Mouse (Mus musculus): ENCODE results near the gene Ihh. TPM values are rescaled to one million over a fixed set of nuclear protein-coding genes. Genes with fewer than 3 reads are reported as not detected.
A peak's percentile ranks its signal among the peaks of the same experiment; 100 is the strongest.

Ihh gene
- polyA plus RNA-seq (2015; fragmentation: Nextera tagmentation; extraction: Ambion mirVana), result 2.4 and 3.1 TPM in 2 replicates

DNA sequence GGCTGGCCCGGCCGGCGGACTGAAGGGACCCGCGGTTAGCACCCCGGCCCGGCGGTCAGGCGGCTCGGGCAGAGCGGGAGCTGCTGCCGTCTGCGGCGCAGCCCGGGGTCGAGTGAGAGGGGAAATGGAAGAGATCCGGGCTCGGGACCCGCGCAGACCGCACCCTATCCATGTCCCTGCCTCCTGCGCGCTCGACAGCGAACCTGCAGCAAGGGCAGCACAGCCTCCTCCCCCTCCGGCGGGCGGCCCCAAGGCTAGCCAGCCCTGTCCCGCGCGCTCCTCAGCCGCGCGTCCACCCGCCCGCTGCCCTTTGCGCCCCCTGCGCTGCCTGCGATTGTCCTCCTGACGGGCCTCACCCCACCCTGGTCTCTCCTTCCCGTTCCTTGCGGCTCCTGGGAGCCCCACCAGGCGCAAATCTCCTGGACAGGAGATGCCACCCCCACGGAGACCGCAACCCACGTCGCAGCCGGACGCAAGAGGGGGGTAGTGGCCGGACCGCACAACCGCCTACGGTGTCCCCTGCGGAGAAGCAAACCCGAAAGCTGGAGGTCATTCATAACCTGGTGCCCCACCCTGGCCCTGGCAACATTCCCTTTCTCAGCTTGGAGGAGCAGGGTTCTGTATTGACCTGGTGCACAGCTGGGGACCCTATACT is at the start of gene Ihh:
Ihh (minus strand) TSS at position 117 of the 655 bp plus-strand sequence.
- Histone ChIP-seq H3K9ac (peak within 1 kb of the TSS; percentile 37), H3K4me3 (replicated peaks) (peak within 1 kb of the TSS; percentile 53), H3K9me3 (replicated peaks) (no peaks in the 10 kb centered on the region), H3K27ac (replicated peaks) (peak within 1 kb of the TSS; percentile 29; the same call in 1 of the 2 replicates), H3K4me1 (replicated peaks) (peaks cover 8% of the 10 kb centered on the region), H3K27me3 (peaks cover 91% of the 10 kb centered on the region), H3K4me2 (peak within 1 kb of the TSS; percentile 48), H3K36me3 (replicated peaks) (no peaks in the 10 kb centered on the region)
- WGBS (ENCODE audit: insufficient replicate concordance), result 2% methylated on average over 55 of the region's 55 CpGs
- ATAC-seq (ENCODE audit: insufficient read depth), result peak; percentile 79

GRCm38 (mm10) chr1:75001183-75001582 is 49.7 kb upstream of the Ihh start:
- H3K4me3 ChIP-seq (replicated peaks), result no peak overlapping the region
- no peaks in the 10 kb centered on the region for H3K27me3 ChIP-seq
- H3K4me2 ChIP-seq, result no peak overlapping the region
- no peaks in the 10 kb centered on the region for H3K36me3 ChIP-seq (replicated peaks)
- H3K4me1 ChIP-seq (replicated peaks), result no peaks in the 10 kb centered on the region
- H3K9me3 ChIP-seq (replicated peaks), result no peaks in the 10 kb centered on the region
- H3K9ac ChIP-seq, result no peak overlapping the region
- no peak for ATAC-seq (ENCODE audit: insufficient read depth)
- no peak overlapping the region for H3K27ac ChIP-seq (replicated peaks)
- 58% methylated on average over 6 of the region's 6 CpGs for WGBS (ENCODE audit: insufficient replicate concordance)

- Histone ChIP-seq H3K9ac (no peak overlapping the region), H3K4me3 (replicated peaks) (no peak overlapping the region), H3K27me3 (no peaks in the 10 kb centered on the region), H3K9me3 (replicated peaks) (no peaks in the 10 kb centered on the region), H3K4me1 (replicated peaks) (no peaks in the 10 kb centered on the region), H3K36me3 (replicated peaks) (no peaks in the 10 kb centered on the region), H3K27ac (replicated peaks) (no peak overlapping the region), H3K4me2 (no peak overlapping the region)
- no peak for ATAC-seq (ENCODE audit: insufficient read depth)
- WGBS (ENCODE audit: insufficient replicate concordance), result 0% methylated on average over 1 of the region's 1 CpGs
Measured at GRCm38 (mm10) chr1:75000496-75000895, 49.0 kb upstream of the Ihh start.

DNA sequence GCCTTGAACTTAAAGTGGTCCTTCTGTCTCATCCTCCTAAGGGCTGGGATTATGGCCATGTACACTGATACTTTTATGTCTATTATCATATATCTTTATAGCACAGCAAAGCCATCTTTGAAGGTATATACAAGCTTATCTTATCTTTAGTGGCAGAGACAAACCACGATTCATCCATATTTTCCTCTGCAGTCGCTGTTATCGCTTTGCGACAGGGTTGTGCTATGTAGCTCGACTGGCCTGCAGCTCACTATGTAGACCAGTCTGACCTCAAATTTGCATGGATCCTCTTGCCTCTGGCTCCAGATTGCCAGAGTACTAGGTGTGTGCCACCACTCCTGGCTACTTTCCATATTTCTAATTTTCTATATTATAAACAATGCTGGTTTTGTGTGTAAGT is 47.7 kb upstream of the Ihh start:
- Histone ChIP-seq H3K36me3 (replicated peaks) (no peaks in the 10 kb centered on the region), H3K9ac (no peak overlapping the region), H3K4me1 (replicated peaks) (no peaks in the 10 kb centered on the region), H3K27me3 (no peaks in the 10 kb centered on the region), H3K9me3 (replicated peaks) (no peaks in the 10 kb centered on the region), H3K4me2 (no peak overlapping the region), H3K27ac (replicated peaks) (no peak overlapping the region), H3K4me3 (replicated peaks) (no peak overlapping the region)
- 21% methylated on average over 5 of the region's 5 CpGs for WGBS (ENCODE audit: insufficient replicate concordance)
- no peak for ATAC-seq (ENCODE audit: insufficient read depth)

DNA sequence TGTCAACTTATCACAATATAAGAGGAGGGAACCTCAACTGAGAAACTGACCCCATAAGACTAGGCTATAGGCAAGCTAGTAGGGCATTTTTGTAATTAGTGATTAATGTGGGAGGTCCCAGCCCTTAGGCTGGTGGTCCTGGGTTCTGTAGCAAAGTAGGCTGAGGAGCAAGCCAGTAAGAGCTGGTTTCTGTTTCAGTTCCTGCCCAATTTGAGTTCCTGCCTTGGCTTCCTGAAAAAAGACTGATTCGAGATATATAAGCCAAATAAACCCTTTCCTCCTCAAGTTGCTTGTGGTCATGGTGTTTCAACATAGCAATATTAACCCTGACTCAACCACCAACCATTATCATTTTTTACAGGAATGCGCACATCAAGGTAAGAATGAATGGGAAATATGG is 45.8 kb upstream of the Ihh start:
- WGBS (ENCODE audit: insufficient replicate concordance), result 41% methylated on average over 2 of the region's 2 CpGs
- H3K27me3 ChIP-seq, result no peaks in the 10 kb centered on the region
- no peak overlapping the region for H3K27ac ChIP-seq (replicated peaks)
- no peak overlapping the region for H3K4me3 ChIP-seq (replicated peaks)
- no peak overlapping the region for H3K9ac ChIP-seq
- no peaks in the 10 kb centered on the region for H3K36me3 ChIP-seq (replicated peaks)
- no peaks in the 10 kb centered on the region for H3K9me3 ChIP-seq (replicated peaks)
- no peak overlapping the region for H3K4me2 ChIP-seq
- no peaks in the 10 kb centered on the region for H3K4me1 ChIP-seq (replicated peaks)
- no peak for ATAC-seq (ENCODE audit: insufficient read depth)

- no peaks in the 10 kb centered on the region for H3K36me3 ChIP-seq (replicated peaks)
- H3K4me3 ChIP-seq (replicated peaks), result no peak overlapping the region
- H3K27ac ChIP-seq (replicated peaks), result no peak overlapping the region
- H3K27me3 ChIP-seq, result no peaks in the 10 kb centered on the region
- no peaks in the 10 kb centered on the region for H3K4me1 ChIP-seq (replicated peaks)
- WGBS (ENCODE audit: insufficient replicate concordance), result 66% methylated on average over 8 of the region's 8 CpGs
- no peak overlapping the region for H3K4me2 ChIP-seq
- H3K9me3 ChIP-seq (replicated peaks), result no peaks in the 10 kb centered on the region
- no peak for ATAC-seq (ENCODE audit: insufficient read depth)
- H3K9ac ChIP-seq, result no peak overlapping the region
Measured at GRCm38 (mm10) chr1:74977001-74977400, 25.5 kb upstream of the Ihh start.

DNA sequence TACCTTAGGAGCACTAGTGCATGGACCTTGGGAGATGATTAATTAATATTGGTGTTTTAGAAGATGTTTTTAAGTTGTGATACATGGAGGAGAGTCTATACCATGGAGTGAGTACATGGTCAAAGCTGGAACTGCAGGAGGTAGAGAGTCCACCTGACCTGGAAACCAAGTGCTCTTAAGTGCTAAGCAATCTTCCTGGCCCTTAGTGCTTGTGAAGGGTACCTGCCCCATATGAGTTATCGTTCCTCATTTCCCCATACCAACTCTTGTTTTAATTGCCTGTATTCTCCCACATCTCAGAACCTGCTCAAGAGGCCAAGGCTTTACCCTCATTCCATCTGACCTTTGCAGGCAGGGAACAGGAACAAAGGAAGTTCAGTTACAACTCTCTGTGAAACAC is 24.5 kb upstream of the Ihh start:
- Histone ChIP-seq H3K27me3 (no peaks in the 10 kb centered on the region), H3K9ac (no peak overlapping the region), H3K9me3 (replicated peaks) (no peaks in the 10 kb centered on the region), H3K4me2 (no peak overlapping the region), H3K36me3 (replicated peaks) (no peaks in the 10 kb centered on the region), H3K27ac (replicated peaks) (no peak overlapping the region), H3K4me1 (replicated peaks) (no peaks in the 10 kb centered on the region), H3K4me3 (replicated peaks) (no peak overlapping the region)
- no peak for ATAC-seq (ENCODE audit: insufficient read depth)
- 88% methylated on average over 1 of the region's 1 CpGs for WGBS (ENCODE audit: insufficient replicate concordance)

GRCm38 (mm10) chr1:74973590-74973989 is 22.1 kb upstream of the Ihh start:
- no peaks in the 10 kb centered on the region for H3K9me3 ChIP-seq (replicated peaks)
- no peaks in the 10 kb centered on the region for H3K27me3 ChIP-seq
- H3K27ac ChIP-seq (replicated peaks), result no peak overlapping the region
- 62% methylated on average over 6 of the region's 6 CpGs for WGBS (ENCODE audit: insufficient replicate concordance)
- no peak overlapping the region for H3K4me2 ChIP-seq
- no peaks in the 10 kb centered on the region; the same call in 1 of the 2 replicates for H3K4me1 ChIP-seq (replicated peaks)
- H3K9ac ChIP-seq, result no peak overlapping the region
- ATAC-seq (ENCODE audit: insufficient read depth), result no peak
- no peak overlapping the region for H3K4me3 ChIP-seq (replicated peaks)
- H3K36me3 ChIP-seq (replicated peaks), result no peaks in the 10 kb centered on the region

DNA sequence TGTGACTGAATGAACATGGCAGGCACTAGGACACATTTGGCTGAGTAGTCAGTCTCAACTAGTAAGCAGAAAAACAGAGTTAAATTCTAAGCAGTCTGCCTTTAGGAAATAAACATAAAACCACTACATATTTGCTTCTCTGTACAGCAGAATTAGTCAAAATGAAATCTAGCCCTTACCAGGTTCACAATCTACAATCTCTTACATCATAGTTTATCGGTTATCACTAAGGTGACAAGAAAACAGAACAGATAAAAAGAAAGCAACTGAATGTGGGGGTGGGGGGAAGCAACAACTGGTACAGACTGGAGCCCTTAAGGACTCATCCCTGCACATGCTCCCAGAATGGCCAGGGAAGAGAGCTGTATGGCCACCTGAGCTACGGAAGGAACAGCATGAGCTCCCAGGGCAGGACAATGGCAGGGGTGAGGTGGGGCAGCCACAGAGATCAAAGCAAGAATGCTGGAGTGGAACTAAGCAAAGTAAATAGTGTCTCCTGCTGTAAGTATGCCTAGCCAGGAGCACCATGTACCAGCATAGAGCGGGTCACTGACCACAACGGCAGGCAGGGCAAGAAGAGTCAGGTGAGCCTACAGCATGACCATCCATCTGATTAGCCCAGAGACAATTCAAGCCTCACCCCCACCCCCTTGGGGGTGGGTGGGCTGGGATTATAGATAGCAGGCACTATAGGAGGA is 20.0 kb upstream of the Ihh start:
- Histone ChIP-seq H3K27ac (replicated peaks) (peak overlapping the region; percentile 24; the same call in 1 of the 2 replicates), H3K4me3 (replicated peaks) (no peak overlapping the region), H3K9ac (no peak overlapping the region), H3K4me2 (no peak overlapping the region), H3K36me3 (replicated peaks) (no peaks in the 10 kb centered on the region), H3K4me1 (replicated peaks) (no peaks in the 10 kb centered on the region; the same call in 1 of the 2 replicates), H3K27me3 (no peaks in the 10 kb centered on the region), H3K9me3 (replicated peaks) (no peaks in the 10 kb centered on the region)
- peak; percentile 82 for ATAC-seq (ENCODE audit: insufficient read depth)
- WGBS (ENCODE audit: insufficient replicate concordance), result 50% methylated on average over 4 of the region's 4 CpGs

DNA sequence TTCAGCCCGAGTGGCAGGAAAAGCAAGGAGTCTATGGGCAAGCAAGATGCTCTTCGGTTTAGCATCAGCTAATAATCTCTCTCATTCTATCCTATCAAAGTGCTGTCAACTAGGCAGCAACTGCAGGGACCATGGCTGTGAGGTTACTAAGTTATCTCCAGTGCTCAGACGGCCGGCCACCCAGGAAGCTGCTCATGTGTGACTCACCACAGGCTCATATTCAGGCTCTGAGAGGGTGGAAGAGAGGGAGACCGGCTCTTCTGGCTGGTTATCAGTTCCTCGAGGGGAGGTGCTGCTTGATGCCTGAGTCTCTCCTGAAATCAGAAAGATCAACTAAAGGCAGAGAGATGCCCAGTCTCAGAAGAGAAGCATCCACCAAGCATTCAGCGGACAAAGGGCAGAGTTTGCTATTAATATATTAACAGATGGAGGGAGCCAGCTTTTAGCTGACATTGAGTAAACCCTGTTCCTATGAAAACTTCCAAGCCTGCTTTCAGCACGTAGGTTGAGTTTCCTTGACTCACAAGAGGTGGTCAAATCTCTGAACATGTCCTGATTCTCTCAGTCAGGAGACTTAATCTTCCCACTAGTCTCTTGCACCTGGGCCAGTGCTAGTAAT is 16.6 kb upstream of the Ihh start:
- no peaks in the 10 kb centered on the region for H3K9me3 ChIP-seq (replicated peaks)
- no peak overlapping the region for H3K9ac ChIP-seq
- no peaks in the 10 kb centered on the region for H3K27me3 ChIP-seq
- H3K27ac ChIP-seq (replicated peaks), result no peak overlapping the region
- ATAC-seq (ENCODE audit: insufficient read depth), result no peak
- H3K4me1 ChIP-seq (replicated peaks), result peaks cover 4% of the 10 kb centered on the region
- no peak overlapping the region for H3K4me3 ChIP-seq (replicated peaks)
- H3K4me2 ChIP-seq, result no peak overlapping the region
- H3K36me3 ChIP-seq (replicated peaks), result no peaks in the 10 kb centered on the region
- WGBS (ENCODE audit: insufficient replicate concordance), result 42% methylated on average over 8 of the region's 8 CpGs

DNA sequence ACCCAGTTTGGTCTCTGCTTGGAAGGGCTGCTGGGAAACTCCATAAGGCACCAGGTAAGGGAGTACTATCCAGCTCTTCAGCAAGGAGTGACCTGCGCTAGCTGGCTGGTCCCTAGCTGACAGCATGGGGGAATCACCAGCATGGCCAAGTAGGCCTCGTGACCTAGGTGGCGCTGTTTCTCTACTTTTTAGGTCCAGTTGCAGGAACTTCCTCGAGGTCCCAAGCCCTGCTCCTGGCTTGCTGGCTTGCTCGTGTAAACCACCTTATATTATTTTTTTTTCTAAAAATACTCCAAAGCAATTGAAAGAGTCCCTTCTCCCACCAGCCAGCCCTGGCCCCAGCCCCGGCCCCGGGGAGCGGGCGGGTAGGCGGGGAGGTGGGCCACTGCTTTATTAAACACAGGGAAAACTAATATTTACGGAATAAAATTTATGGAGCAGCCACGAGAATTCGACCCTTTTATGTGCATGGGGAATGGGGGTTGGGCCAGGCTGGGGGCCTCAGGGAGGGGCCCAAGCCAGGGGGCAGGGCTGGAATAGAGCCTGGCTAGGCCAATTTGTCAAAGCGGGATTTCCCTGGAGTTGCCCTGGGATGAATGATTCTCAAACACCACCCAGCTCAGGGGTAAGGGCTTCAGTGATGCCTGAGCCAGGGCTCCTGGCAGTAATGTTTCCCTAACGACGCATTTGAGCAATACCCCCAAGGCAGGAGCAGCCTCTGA is 13.2 kb upstream of the Ihh start:
- Histone ChIP-seq H3K27ac (replicated peaks) (no peak overlapping the region), H3K9me3 (replicated peaks) (no peaks in the 10 kb centered on the region), H3K4me3 (replicated peaks) (no peak overlapping the region), H3K9ac (no peak overlapping the region), H3K4me1 (replicated peaks) (peaks cover 4% of the 10 kb centered on the region; the same call in 1 of the 2 replicates), H3K36me3 (replicated peaks) (no peaks in the 10 kb centered on the region), H3K4me2 (no peak overlapping the region), H3K27me3 (no peaks in the 10 kb centered on the region)
- 19% methylated on average over 16 of the region's 16 CpGs for WGBS (ENCODE audit: insufficient replicate concordance)
- ATAC-seq (ENCODE audit: insufficient read depth), result no peak
